Mouse (Mus musculus) CH12.LX (cell line): ENCODE results near the gene Sbf2. TPM values are rescaled to one million over a fixed set of nuclear protein-coding genes. Genes with fewer than 3 reads are reported as not detected.

Experiments used
- DNase-seq: peaks from one replicate; pipeline ENCODE4 v3.0.0-alpha.2; 2013; ENCODE audit errors: extremely low read depth
- H3K27ac ChIP-seq: 2 replicates; pipeline ENCODE4 v1.5.1; 2012; ENCODE audit warnings: low read depth, mild to moderate bottlenecking, control low read depth, moderate library complexity; ENCODE audit not compliant: insufficient read depth
- H3K27me3 ChIP-seq: replicated peaks from 2 replicates; pipeline ENCODE3; 2012; ENCODE audit warnings: inconsistent platforms
- H3K36me3 ChIP-seq, 2 experiments: replicated peaks in 1 of 2; 2 replicates each; pipeline versions ENCODE3 to v1.6.1; 2012; ENCODE audit warnings: inconsistent platforms in 1 of 2, low read length in 1 of 2, mild to moderate bottlenecking in 1 of 2, mixed read lengths in 1 of 2, moderate library complexity in 1 of 2; ENCODE audit not compliant: control insufficient read depth in 1 of 2, insufficient read depth in 1 of 2
- H3K4me1 ChIP-seq, 2 experiments: 2 replicates each; pipeline ENCODE4 v1.6.1; 2012; ENCODE audit warnings: inconsistent platforms in 1 of 2, moderate library complexity in 1 of 2; ENCODE audit not compliant: insufficient read depth in 2 of 2, control insufficient read depth in 1 of 2
- H3K4me2 ChIP-seq: 2 replicates; pipeline ENCODE4 v1.6.1; 2012; ENCODE audit warnings: low read depth, mild to moderate bottlenecking, control low read depth; ENCODE audit not compliant: poor library complexity, insufficient read depth, severe bottlenecking
- H3K4me3 ChIP-seq, 3 experiments: fragments of 150-350 bp in 1 of 3; sonication (generic) in 1 of 3; replicated peaks in 1 of 3; 2 replicates each; pipeline versions ENCODE3 to v1.5.1; 2011 to 2012; ENCODE audit warnings: low read depth in 2 of 3, low read length in 2 of 3, mild to moderate bottlenecking in 2 of 3, moderate library complexity in 2 of 3, control low read depth in 1 of 3, improper control_type of control experiment in 1 of 3, inconsistent platforms in 1 of 3, mixed read lengths in 1 of 3; ENCODE audit not compliant: poor library complexity in 1 of 3
- H3K79me2 ChIP-seq: replicated peaks from 2 replicates; pipeline ENCODE4 v1.6.1; 2012; ENCODE audit warnings: mild to moderate bottlenecking, moderate library complexity; ENCODE audit not compliant: control insufficient read depth, poor library complexity, insufficient read depth, severe bottlenecking; ENCODE audit errors: extremely low read depth
- H3K9ac ChIP-seq: 2 replicates; pipeline ENCODE4 v1.6.1; 2012; ENCODE audit warnings: low read depth, mild to moderate bottlenecking, control low read depth, moderate library complexity; ENCODE audit not compliant: insufficient read depth
- H3K9me3 ChIP-seq: replicated peaks from 2 replicates; pipeline ENCODE3; 2012; ENCODE audit warnings: low read length, inconsistent platforms, mixed read lengths
- BHLHE40 ChIP-seq: IDR thresholded peaks from 2 replicates; pipeline ENCODE4 v1.6.1; 2011; ENCODE audit warnings: mild to moderate bottlenecking, low read depth, low read length, improper control_type of control experiment
- CHD1 ChIP-seq: IDR thresholded peaks from 2 replicates; pipeline ENCODE4 v1.6.1; 2012; ENCODE audit warnings: low read depth, low read length, improper control_type of control experiment, inconsistent platforms
- CHD2 ChIP-seq: IDR thresholded peaks from 2 replicates; pipeline ENCODE4 v1.6.1; 2011; ENCODE audit warnings: low read length, improper control_type of control experiment
- CTCF ChIP-seq, 2 experiments: IDR thresholded peaks in 1 of 2; conservative IDR thresholded peaks in 1 of 2; 2 replicates each; pipeline ENCODE4 v1.5.1; 2011 to 2012; ENCODE audit warnings: low read depth in 2 of 2, low read length in 2 of 2, improper control_type of control experiment in 1 of 2, inconsistent platforms in 1 of 2, mild to moderate bottlenecking in 1 of 2, moderate library complexity in 1 of 2
- ELF1 ChIP-seq: IDR thresholded peaks from 2 replicates; pipeline ENCODE4 v1.6.1; 2014; ENCODE audit warnings: low read depth, mild to moderate bottlenecking, inconsistent platforms, low read length, improper control_type of control experiment
- EP300 ChIP-seq: IDR thresholded peaks from 2 replicates; pipeline ENCODE4 v1.6.1; 2011; ENCODE audit warnings: low read length, improper control_type of control experiment
- ETS1 ChIP-seq: conservative IDR thresholded peaks from 2 replicates; pipeline ENCODE4 v1.6.1; 2012; ENCODE audit warnings: low read depth, mild to moderate bottlenecking, inconsistent platforms, low read length, improper control_type of control experiment, moderate library complexity
- HCFC1 ChIP-seq: IDR thresholded peaks from 2 replicates; pipeline ENCODE4 v1.6.1; 2012; ENCODE audit warnings: low read depth, mild to moderate bottlenecking, inconsistent platforms, low read length, improper control_type of control experiment
- IRF4 ChIP-seq: IDR thresholded peaks from 2 replicates; pipeline ENCODE4 v1.6.1; 2014; ENCODE audit warnings: low read depth, mild to moderate bottlenecking, inconsistent platforms, low read length, improper control_type of control experiment
- JUND ChIP-seq: conservative IDR thresholded peaks from 2 replicates; pipeline ENCODE4 v1.6.1; 2011; ENCODE audit warnings: low read depth, low read length, improper control_type of control experiment
- KAT2A ChIP-seq: IDR thresholded peaks from 2 replicates; pipeline ENCODE4 v1.6.1; 2012; ENCODE audit warnings: low read length, improper control_type of control experiment, inconsistent platforms; ENCODE audit not compliant: insufficient replicate concordance
- MAFK ChIP-seq: IDR thresholded peaks from 2 replicates; pipeline ENCODE4 v1.6.1; 2011; ENCODE audit warnings: low read length, improper control_type of control experiment; ENCODE audit not compliant: insufficient replicate concordance
- MAX ChIP-seq: IDR thresholded peaks from 2 replicates; pipeline ENCODE4 v1.6.1; 2011; ENCODE audit warnings: low read length, improper control_type of control experiment
- MAZ ChIP-seq: IDR thresholded peaks from 2 replicates; pipeline ENCODE4 v1.6.1; 2012; ENCODE audit warnings: low read depth, mild to moderate bottlenecking, inconsistent platforms, low read length, improper control_type of control experiment, moderate library complexity
- MEF2A ChIP-seq: IDR thresholded peaks from 2 replicates; pipeline ENCODE4 v1.6.1; 2014; ENCODE audit warnings: low read depth, mild to moderate bottlenecking, inconsistent platforms, low read length, improper control_type of control experiment, borderline replicate concordance
- MXI1 ChIP-seq: IDR thresholded peaks from 2 replicates; pipeline ENCODE4 v1.6.1; 2011; ENCODE audit warnings: mild to moderate bottlenecking, low read depth, low read length, improper control_type of control experiment
- MYC ChIP-seq: IDR thresholded peaks from 2 replicates; pipeline ENCODE4 v1.6.1; 2011; ENCODE audit warnings: low read depth, mild to moderate bottlenecking, improper control_type of control experiment, low read length
- NELFE ChIP-seq: IDR thresholded peaks from 2 replicates; pipeline ENCODE4 v1.6.1; 2011; ENCODE audit warnings: low read depth, low read length, improper control_type of control experiment
- POLR2A ChIP-seq: IDR thresholded peaks from 2 replicates; pipeline ENCODE4 v1.6.1; 2011; ENCODE audit warnings: low read depth, mild to moderate bottlenecking, improper control_type of control experiment, low read length
- POLR2AphosphoS2 ChIP-seq: IDR thresholded peaks from 2 replicates; pipeline ENCODE4 v1.6.1; 2011; ENCODE audit warnings: low read depth, low read length, improper control_type of control experiment
- RCOR1 ChIP-seq: conservative IDR thresholded peaks from 2 replicates; pipeline ENCODE4 v1.6.1; 2012; ENCODE audit warnings: low read depth, mild to moderate bottlenecking, inconsistent platforms, low read length, improper control_type of control experiment
- SMC3 ChIP-seq: IDR thresholded peaks from 2 replicates; pipeline ENCODE4 v1.6.1; 2011; ENCODE audit warnings: low read depth, low read length, improper control_type of control experiment
- TBP ChIP-seq: conservative IDR thresholded peaks from 2 replicates; pipeline ENCODE4 v1.6.1; 2011; ENCODE audit warnings: low read depth, low read length, improper control_type of control experiment
- TCF12 ChIP-seq: IDR thresholded peaks from 2 replicates; pipeline ENCODE4 v1.6.1; 2014; ENCODE audit warnings: low read depth, mild to moderate bottlenecking, inconsistent platforms, low read length, improper control_type of control experiment
- UBTF ChIP-seq: IDR thresholded peaks from 2 replicates; pipeline ENCODE4 v1.6.1; 2012; ENCODE audit warnings: low read depth, mild to moderate bottlenecking, inconsistent platforms, low read length, improper control_type of control experiment, moderate library complexity
- USF2 ChIP-seq: conservative IDR thresholded peaks from 2 replicates; pipeline ENCODE4 v1.6.1; 2011; ENCODE audit warnings: low read depth, low read length, improper control_type of control experiment
- ZC3H11A ChIP-seq: IDR thresholded peaks from 2 replicates; pipeline ENCODE4 v1.6.1; 2012; ENCODE audit warnings: low read depth, mild to moderate bottlenecking, inconsistent platforms, low read length, improper control_type of control experiment
- ZKSCAN1 ChIP-seq: IDR thresholded peaks from 2 replicates; pipeline ENCODE4 v1.6.1; 2012; ENCODE audit warnings: low read depth, inconsistent platforms, low read length, improper control_type of control experiment, borderline replicate concordance
- ZMIZ1 ChIP-seq: IDR thresholded peaks from 2 replicates; pipeline ENCODE4 v1.6.1; 2012; ENCODE audit warnings: low read depth, mild to moderate bottlenecking, inconsistent platforms, low read length, improper control_type of control experiment
- ZNF384 ChIP-seq: IDR thresholded peaks from 2 replicates; pipeline ENCODE4 v1.6.1; 2012; ENCODE audit warnings: low read depth, low read length, improper control_type of control experiment, inconsistent platforms
- dilution Hi-C: fragments of 300-500 bp; cut with MboI; formaldehyde crosslinking; loops from 2 replicates; pipeline ENCODE4 v1.14.3; 2020; ENCODE audit warnings: low sequenced_read_pairs; ENCODE audit not compliant: extremely low pct_unique_long_range_greater_than_20kb, extremely low pct_ligation_motif_present
- in situ Hi-C: fragments of 300-500 bp; cut with MboI; formaldehyde crosslinking; loops from 3 replicates; pipeline ENCODE4 v1.14.3; 2019; ENCODE audit warnings: low sequenced_read_pairs, low pct_ligation_motif_present, low pct_unique_long_range_greater_than_20kb, mixed read lengths
- polyA plus RNA-seq: library from polyadenylated mRNA; unstranded; fragments of >175 nt; gene quantifications from 2 replicates; pipeline ENCODE4 v1.2.1, GENCODE M21; 2012; ENCODE audit warnings: low read depth; ENCODE audit not compliant: insufficient read length
- total RNA-seq, 2 experiments: library from RNA; depleted of rRNA; stranded (reverse); fragments of 300-350 nt in 1 of 2; fragments of >200 nt in 1 of 2; gene quantifications; 2 replicates each; pipeline ENCODE4 v1.2.3; 2012 to 2014

Sbf2 gene
- total and polyA plus RNA-seq, 3 experiments = 9.5 to 21.5 (median 11.4) TPM

- Histone ChIP-seq H3K4me2 (no peak overlapping the region), H3K9me3 (no peaks in the 10 kb centered on the region), H3K27ac (no peak overlapping the region), H3K27me3 (no peaks in the 10 kb centered on the region), H3K79me2 (no peaks in the 10 kb centered on the region)
- dilution Hi-C loops (no loop called here), in situ Hi-C loops (no loop called here)
- DNase-seq = no peak
- TF ChIP-seq ETS1 = no peak
- TF ChIP-seq BHLHE40 = no peak
- TF ChIP-seq ZC3H11A = no peak
- TF ChIP-seq TBP = no peak
- no peak for TF ChIP-seq UBTF
- TF ChIP-seq CHD2 = no peak
- TF ChIP-seq MYC = no peak
- no peak for TF ChIP-seq JUND
- TF ChIP-seq EP300 = no peak
- TF ChIP-seq NELFE = no peak
- no peak for TF ChIP-seq IRF4
- TF ChIP-seq MAZ = no peak
- no peak for TF ChIP-seq SMC3
- no peak for TF ChIP-seq POLR2A
- no peak for TF ChIP-seq CHD1
- no peak for TF ChIP-seq ELF1
- TF ChIP-seq MAX = no peak
- no peak for TF ChIP-seq TCF12
- no peak for TF ChIP-seq MAFK
- no peak for TF ChIP-seq ZNF384
- TF ChIP-seq, all 38 proteins: peak for 0
- H3K36me3 ChIP-seq = peaks cover 0 to 15% of the 10 kb centered on the region in 2 experiments
- H3K4me3 ChIP-seq = no peak overlapping the region
- H3K9ac ChIP-seq = no peak overlapping the region
- H3K4me1 ChIP-seq = no peaks in the 10 kb centered on the region
Observed at GRCm38 (mm10) chr7:110416318-110416717, 198.4 kb downstream of the Sbf2 start.

GRCm38 (mm10) chr7:110414276-110414675 lies 200.4 kb downstream of the Sbf2 start:
- Histone ChIP-seq H3K27ac (no peak overlapping the region), H3K4me2 (no peak overlapping the region), H3K79me2 (no peaks in the 10 kb centered on the region), H3K9me3 (no peaks in the 10 kb centered on the region), H3K4me1 (no peaks in the 10 kb centered on the region), H3K36me3 (peaks cover 0 to 9% of the 10 kb centered on the region in 2 experiments), H3K9ac (no peak overlapping the region), H3K4me3 (no peak overlapping the region), H3K27me3 (no peaks in the 10 kb centered on the region)
- in situ Hi-C loops = no loop called here
- TF ChIP-seq SMC3 = no peak
- TF ChIP-seq BHLHE40 = no peak
- no peak for TF ChIP-seq IRF4
- no peak for TF ChIP-seq MEF2A
- TF ChIP-seq HCFC1 = no peak
- TF ChIP-seq USF2 = no peak
- no peak for TF ChIP-seq ZMIZ1
- TF ChIP-seq MAZ = no peak
- TF ChIP-seq MYC = no peak
- no peak for TF ChIP-seq POLR2AphosphoS2
- TF ChIP-seq RCOR1 = no peak
- no peak for TF ChIP-seq UBTF
- no peak for TF ChIP-seq CHD1
- no peak for TF ChIP-seq CHD2
- TF ChIP-seq KAT2A = no peak
- TF ChIP-seq CTCF (conservative IDR thresholded peaks at IDR 0.05 in 1 of 2, IDR thresholded peaks at IDR 0.05 in 1 of 2; ENCODE audit: low read depth in 2 of 2, low read length in 2 of 2) = no peak
- TF ChIP-seq MXI1 = no peak
- no peak for TF ChIP-seq ZKSCAN1
- no peak for TF ChIP-seq TBP
- dilution Hi-C loops = no loop called here
- no peak for DNase-seq
